Mouse (Mus musculus): ENCODE results near the gene Arhgef19.

Gene Arhgef19

DNA sequence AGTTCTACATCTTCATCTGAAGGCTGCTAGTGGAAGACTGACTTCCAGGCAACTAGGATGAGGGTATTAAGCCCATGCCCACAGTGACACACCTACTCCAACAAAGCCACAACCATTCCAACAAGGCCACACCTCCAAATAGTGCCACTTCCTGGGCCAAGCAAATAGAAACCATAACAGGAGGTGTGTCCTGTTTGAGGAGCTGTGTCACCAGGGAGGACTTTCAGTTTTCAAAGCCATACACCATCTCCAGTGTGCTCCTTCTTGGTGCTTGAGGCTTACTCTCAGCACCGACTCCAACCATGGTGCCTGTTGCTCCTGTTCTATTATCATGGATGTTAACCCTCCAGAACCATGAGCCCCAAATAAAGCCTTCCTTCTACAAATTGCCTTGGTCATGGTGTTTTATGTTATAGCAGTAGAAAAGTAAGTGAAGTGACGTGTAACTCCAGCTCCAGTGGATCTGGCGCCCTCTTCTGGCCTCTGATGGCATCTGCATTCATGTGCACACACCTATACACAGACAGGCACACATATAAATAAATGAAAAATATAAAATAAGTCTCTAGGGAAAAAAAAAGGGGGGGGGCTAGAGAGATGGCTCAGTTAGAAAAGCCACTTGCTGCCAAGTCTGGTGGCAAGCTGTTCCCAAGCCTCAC is 26.8 kb downstream of the Arhgef19 start:
- no peak for DNase-seq (ENCODE audit: low spot score)

DNA sequence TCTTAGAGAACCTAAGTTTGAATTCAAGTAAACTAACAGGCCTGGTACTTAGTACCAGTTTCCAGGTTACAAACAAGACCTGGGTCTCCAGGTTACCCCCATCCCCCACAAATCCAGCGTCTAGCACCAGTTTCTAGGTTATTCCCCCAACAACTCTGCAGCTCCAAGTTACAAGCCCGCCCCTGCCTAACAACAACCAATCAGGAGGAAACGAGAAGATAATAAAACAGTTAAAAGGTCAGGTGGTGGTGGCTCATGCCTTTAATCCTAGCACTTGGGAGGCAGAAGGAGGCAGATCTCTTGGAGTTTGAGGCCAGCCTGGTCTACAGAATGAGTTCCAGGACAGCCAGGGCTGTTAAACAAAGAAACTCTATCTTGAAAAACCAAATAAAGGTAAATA is 28.0 kb downstream of the Arhgef19 start:
- no peak for DNase-seq (ENCODE audit: low spot score)

DNA sequence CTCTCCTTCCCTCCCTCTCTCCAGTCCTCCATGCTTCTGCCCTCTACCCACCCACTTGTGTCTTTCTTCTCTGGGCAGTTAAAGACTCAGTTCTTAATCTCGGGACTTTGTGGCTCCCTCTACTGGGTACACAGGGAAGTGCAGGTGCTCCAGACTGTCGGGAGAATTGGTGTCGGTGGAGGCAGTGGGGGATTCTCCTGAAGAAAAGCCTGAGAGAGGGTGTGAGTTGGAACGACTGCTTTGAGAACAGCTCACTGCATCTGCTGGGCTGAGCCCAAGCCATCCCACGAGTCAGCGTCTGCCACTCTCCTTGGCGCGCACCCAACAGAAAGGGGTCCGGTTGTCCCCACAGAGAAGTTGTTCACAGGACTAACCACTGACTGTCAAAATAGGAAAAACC is 28.5 kb downstream of the Arhgef19 start:
- DNase-seq (ENCODE audit: low spot score) = no peak

DNA sequence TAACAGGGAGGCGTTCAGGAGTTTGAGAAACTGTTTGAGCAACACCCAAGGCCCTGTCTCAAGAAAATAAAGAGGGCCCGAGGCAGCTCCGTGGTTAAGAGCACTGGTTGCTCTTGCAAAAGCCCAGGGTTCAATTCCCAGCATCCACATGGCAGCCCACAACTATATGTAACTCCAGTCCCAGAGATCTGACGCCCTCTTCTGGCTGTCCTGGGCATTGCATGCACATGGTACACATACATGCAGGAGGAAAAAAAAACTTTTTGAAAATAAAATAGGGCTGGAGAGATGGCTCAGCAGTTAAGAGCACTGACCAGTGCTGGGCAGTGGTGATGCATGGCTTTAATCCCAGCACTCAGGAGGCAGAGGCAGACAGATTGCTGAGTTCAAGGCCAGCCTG is 29.1 kb downstream of the Arhgef19 start:
- DNase-seq (ENCODE audit: low spot score) = no peak

DNA sequence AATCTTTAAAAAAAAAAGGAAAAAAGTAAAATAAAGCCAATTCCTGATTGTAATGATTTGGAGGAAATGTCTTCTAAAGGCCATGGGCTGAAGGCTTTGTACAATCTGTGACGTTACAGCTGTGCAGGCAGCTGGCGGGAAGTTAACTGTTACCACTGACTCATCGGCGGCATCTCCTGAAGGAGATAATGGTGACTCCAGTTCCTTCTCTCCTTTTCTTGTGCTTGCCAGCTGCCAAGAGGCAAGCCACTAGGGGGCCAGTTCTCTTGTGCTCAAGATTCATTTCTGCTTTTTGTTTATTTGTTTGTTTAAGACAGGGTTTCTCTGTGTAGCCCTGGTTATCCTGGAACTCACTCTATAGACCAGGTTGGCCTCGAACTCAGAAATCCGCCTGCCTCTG is 29.8 kb downstream of the Arhgef19 start:
- DNase-seq (ENCODE audit: low spot score) = no peak

DNA sequence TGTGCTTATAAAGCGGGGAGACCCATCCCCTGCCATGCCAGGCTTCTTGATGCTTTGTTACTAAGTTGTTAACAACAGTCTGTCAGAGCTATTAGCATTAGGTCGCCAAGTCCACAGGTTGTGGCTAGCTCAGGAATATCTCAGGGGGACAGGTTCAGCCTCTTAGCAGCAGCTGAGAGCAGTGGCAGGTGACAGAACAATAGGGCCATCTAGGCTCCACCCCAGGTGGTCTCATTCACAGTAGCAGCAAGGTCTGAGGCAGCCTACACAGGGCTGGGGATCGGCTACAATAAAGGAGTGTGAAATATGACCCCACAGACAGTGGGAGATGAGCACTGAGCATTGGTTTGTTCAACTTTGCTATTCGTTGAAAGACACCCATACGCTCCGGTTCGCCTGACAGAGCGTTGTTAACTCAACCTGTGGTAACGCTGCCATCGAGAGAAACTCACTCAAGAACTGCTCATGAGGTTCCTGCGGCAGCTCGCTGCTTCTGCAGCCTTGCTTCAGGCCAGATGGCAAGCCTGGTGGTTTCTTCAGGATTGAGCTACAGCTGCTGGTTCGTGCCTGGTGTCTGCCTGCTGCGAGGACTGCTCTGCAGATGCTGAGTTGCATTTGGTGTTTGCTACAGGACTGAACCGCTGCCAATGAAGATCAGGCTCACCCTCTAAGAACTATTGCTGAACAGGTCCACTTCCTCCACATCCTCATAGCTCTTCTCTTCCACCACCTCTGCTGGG is 31.1 kb downstream of the Arhgef19 start:
- no peak for DNase-seq (ENCODE audit: low spot score)

DNA sequence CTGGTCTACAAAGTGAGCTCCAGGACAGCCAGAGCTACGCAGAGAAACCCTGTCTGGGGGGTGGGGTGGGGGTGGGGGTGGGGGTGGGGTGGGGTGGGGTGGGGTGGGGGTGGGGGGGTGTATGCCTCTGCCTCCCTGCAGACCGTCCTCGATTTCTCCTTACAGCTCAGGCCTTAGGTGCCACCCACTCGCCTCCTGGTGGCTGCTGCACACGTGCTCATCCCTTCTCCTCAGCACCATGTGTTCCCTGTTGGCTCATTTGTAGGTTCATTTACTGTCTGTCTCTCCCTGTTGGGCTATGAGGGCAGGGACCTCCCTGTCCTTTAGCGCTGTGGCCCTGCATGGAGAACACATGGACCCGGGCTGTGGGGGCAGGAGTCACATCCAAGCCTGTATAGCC is 31.9 kb downstream of the Arhgef19 start:
- no peak for DNase-seq (ENCODE audit: low spot score)

DNA sequence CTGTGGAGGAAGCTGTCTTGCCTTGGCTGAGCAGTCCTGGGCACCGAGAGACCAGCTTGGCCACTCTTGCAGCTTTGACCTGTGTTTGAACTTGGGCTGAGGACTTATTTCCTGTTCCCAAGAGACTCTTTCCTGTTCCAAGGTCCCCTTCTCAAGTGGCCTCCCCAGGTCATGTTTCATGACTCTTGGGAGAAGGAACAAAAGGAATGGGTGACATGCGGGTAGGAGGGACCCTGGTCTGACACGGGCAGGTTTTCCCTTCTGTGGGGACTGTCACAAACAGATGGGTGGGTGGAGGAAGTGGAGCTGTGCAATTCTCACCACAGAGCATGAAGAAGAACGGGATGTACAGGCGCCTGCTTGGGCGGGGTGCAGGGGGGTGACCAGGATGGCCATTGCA is 32.4 kb downstream of the Arhgef19 start:
- no peak for DNase-seq (ENCODE audit: low spot score)

DNA sequence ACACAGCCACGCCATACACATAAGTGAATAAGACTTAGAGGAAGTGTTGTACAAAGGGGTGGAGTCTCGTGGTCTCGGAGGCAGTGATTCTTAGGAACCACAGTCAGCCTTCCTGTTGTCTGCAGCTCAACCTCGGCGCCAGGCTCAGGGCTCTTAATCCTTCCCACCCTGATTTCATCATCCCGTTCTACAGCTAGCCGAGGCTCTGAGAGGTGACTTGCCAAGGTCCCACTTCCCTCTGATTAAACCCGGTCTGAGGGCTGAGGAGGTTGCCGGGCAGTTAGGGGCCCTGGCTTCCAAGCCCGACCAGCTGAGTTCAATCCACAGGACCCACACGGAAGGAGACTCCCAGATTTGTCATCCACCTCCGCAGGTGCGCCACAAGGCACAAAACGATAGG is 33.6 kb downstream of the Arhgef19 start:
- no peak for DNase-seq (ENCODE audit: low spot score)

DNA sequence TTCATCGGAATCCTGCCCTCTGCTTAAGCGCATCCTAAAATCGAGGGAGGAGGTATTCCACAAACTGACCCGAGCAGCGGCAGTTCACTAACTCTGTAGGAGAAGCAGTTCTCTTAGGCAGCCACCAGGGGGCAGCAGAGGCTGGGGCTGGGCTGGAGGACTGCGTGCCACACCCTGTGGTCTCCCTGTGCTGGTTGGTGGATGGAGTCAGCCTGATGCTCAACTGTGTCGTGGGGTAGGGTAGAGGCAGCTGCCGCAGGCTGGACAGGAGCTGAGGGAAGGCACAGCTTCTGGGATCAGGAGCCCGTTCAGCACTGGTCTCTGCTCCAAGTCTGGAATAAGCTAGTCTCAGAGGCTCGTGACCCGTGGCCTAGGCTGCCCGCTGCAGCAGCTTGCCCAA is 34.0 kb downstream of the Arhgef19 start:
- peak; percentile 79 for DNase-seq (ENCODE audit: low spot score)

DNA sequence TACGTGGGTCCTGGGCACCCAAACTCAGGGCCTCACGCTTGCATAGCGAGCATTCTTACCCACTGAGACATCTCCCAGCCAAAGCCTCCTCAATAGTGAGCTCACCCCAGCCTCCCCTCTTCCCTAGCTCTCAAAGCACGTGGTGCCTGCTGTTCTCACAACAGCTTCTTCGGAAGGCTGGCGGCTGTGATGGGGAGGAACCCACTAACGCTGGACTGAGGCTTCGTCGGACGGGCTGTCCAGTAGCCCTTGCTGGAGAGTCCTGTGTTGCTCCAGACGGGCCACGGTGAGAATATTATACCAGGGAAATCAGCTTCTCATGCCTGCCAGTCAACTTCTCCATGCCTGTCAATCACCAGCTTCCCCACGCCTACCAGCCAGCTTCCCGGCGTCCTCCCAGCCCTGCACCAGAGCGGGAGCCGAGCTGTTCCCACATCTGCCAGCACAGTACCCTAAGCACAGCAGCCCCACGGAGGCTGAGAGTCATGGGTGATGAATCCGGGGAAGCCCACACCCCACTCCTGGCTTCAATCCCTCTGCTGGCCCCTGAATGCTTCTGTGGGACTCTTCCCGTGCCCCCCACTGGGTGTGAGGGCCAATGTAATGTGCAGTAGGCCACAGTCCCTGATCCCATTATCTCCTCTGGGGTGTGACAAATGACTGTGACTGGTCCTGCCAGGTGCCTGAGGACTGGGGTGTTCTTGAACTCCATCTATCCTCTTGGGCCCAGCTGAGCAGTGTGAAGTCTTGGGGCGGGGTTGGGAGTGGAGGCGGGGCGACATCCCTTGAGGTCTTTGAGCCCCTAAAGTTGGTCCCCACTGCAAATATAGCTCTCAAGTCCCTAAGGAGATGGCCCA is 35.4 kb downstream of the Arhgef19 start:
- no peak for DNase-seq (ENCODE audit: low spot score)

DNA sequence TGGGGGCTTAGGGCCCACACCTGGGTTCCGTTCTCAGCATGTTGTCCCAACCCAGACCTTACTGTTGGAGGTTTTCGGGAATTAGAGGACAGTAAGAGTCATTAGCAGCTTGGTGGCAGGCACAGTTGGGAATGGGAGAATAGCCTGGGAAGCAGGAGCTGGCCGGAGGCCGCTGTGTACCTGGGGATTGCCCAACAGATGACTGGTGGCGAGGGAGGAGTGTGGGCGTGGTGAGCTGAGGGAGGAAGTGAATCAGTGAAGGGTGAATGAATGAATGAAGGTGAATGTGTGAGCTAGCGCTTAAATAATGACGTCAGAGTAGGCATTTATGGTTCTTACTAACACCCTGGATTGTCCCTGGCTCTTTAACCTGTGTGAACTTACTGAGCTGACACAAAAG is 37.9 kb downstream of the Arhgef19 start:
- DNase-seq (ENCODE audit: low spot score) = no peak

DNA sequence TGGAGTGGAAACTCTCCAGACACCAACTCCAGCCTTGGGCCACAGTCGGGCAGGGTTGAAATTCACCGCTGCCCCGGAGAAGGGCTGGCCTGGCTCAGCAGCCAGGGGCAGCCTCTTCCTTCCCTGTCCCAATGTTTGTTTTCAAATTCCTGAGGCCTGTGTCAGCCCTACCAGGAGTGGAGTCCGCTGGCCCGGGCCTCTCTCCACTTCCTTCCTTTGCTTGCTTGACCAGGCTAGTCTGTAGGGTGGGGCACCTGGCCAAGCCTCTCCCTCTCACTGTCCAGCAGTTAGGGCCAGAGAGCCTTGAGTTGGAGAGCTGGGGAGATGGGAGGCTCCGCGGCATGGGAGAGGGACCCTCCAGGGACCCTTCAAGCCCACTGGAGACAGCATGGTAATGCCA is 38.9 kb downstream of the Arhgef19 start:
- DNase-seq (ENCODE audit: low spot score) = peak; percentile 90

DNA sequence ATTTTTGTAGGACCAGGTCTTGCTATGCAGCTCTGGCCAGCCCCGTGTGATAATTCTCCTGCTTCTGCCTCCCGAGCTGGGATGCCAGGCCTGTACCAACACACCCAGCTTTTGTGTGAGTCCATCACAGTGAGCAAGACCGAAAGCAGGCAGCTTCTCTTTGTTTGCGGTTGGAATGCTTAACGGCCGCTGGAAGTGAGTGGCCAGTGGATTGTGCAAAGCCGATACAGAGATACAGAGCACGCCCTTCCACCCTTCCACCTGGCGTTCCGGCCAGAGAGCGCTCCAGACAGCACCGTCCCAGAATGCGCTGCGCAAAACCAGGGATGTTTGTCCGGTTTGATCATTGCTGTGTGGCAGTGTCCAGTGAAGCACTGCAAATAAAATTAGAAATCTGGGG is 40.0 kb downstream of the Arhgef19 start:
- peak; percentile 75 for DNase-seq (ENCODE audit: low spot score)

DNA sequence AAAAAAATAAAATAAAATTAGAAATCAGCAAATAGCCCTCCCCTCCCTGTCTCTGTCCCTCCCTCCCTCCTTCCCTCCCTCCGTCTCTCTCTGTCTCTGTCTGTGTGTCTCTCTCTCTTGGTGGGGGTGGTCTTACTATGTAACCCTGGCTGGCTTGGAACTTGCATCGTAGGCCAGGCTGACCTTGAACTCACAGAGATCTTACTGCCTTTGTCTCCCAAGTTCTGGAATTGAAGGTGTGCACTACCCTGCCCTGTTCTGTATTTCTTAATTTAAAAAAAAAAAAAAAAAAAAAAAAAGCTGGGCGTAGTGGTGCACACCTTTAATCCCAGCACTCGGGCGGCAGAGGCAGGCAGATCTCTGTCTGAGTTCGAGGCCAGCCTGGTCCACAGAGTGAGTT is 40.5 kb downstream of the Arhgef19 start:
- DNase-seq (ENCODE audit: low spot score) = no peak

DNA sequence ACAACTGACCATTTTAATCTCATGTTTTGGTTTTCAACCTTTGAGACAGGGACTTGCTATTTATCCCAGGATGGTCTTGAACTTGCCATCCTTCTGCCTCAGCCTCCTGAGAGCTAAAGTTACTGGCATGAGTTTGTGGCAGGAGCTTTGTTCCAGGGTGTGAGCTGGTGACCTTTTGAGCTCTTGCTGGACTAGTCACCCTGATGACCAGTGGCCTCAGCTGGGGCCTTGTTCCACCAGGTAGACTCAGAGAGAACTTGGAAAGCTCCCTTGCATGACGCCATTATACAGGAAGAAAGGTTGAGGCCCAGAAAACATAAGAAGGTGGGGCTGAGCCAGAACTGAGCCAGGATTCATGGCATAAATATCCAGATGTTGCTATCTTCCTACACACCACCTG is 41.2 kb downstream of the Arhgef19 start:
- DNase-seq (ENCODE audit: low spot score) = no peak

DNA sequence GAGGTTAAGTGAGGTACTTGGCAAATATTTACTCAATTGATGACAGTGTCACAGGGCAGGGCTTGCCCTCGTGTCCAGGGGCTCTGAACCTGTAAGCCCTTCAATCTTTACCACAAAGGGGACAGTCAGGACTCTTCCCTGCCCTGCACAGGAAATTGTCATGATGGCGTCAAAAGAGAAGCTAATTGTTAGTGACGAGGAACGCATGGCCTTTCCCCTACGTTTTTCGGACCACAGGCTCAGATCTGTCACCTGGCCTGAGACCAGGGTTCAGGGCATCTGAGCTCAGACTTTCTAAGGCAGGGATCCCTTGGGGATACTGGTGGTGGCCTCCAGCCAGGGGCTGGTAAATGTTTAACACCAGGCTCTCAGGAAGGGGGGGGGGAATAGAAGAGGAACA is 41.9 kb downstream of the Arhgef19 start:
- DNase-seq (ENCODE audit: low spot score) = peak; percentile 90

DNA sequence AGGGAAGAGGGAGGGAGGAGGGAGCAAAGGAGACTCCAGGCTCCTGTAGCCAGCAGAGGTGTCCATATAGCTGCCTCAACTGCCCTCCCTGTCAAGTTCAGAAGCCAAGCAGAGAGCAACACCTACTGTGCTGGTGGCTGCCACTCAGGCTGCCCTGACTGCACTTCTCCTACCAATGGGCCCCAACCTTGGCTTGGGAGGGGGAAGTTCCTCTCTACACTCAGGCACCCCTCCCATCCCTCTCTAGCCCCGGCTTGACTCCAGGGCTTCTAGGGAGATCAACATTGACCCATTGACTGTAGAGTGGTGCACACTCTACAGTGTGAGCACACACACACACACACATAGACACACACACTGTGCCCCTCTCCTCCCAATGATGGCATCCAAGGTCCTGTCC is 42.3 kb downstream of the Arhgef19 start:
- DNase-seq (ENCODE audit: low spot score) = no peak

DNA sequence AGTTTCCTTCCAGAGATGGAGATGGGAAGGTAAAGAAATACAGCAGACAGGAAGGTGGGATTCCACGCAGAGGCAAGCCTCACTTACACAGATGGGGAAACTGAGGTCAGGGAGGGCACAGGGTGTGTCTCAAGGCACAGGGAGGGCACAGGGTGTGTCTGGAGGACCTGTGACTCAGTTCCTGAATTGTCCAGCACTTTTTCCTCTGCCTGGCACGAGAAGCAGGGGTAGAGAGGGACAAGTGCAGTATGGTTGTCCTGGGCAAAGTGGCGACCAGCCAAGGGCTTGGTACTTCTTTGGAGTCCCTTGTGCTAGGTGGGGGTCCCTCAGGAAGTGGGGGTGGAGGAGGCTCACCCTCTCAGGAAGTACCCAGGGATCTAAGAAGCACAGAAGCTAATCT is 42.8 kb downstream of the Arhgef19 start:
- DNase-seq (ENCODE audit: low spot score) = no peak

DNA sequence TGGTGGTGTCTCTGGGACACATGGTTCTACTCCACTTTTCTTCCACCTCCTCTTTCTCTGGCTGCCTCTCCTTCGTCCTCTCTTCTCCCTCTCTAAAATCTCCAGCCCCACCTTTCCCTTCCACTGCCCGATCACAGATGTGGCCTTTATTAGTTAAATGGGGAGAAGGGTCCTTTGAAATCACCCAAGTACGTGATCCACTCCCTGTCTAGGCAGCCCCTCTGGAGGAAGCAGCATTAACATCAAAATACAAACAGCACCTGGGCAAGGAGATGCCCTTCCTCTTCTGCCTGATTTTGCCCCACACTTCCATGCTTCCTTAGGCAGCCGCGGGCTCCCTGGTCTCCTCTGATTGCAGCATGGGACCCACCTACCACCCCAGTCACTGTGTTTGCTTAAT is 43.3 kb downstream of the Arhgef19 start:
- DNase-seq (ENCODE audit: low spot score) = no peak

DNA sequence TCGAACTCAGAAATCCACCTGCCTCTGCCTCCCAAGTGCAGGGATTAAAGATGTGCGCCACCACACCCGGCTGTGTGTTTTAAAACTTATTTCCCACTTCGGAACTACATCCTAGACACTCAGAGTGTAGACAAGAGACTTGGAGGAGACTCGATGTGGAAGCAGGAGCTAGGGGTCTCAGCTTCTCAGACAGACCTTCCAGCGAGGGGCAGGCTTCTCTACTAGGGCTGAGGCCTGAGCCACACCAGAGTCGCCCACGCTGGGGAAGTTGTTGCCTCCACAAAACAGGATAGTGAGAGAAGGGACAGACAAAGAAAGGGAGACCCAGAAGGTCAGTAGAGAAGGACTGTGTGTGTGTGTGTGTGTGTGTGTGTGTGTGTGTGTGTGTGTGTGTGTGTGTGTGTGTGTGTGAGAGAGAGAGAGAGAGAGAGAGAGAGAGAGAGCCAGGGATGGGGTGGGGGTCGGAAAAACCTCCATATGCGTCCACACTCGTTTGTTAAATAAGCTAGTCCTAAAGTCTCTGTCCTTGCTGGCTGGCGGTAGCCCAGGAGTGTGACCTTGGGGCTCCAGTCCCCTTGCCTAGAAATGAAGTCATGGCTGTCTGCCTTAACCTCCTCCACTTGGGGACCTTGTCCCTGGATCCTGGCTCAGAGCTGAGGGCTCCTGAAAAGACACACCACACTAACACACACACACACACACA is 44.0 kb downstream of the Arhgef19 start:
- DNase-seq (ENCODE audit: low spot score) = no peak

DNA sequence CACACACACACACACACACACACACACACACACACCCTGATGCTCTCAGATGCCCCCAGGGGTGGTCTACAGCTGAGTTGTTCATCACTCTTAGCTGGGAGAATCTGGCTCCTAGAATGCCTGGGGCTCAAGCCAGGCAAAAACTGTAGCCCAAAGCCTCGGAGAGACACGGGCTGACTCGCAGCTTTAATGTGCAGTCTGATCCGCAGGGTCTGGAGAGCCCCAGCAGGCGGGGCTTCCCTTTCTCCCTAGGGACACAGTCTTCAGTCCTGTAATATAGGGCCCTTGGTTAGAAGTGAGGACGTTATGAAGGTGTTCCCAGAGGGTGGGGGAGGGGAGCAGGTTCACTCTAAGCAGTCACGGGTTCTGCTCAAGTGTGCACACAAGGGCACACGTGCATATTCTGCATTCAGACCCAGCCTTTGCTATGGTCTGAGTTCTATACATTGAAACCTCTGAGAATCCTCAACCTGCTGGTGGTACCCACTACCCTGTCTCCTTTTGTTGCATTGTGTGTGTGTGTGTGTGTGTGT is 44.6 kb downstream of the Arhgef19 start:
- DNase-seq (ENCODE audit: low spot score) = no peak
